Mouse (Mus musculus) neutrophil, adult 5-6 weeks (primary cell): Measurements from ENCODE around the gene Iqcf1. TPM values are rescaled to one million over a fixed set of nuclear protein-coding genes. Genes with fewer than 3 reads are reported as not detected.
"Not testable (repeated sequence)": the region's sequence is repeated elsewhere in the genome, so short reads cannot be mapped to it uniquely, and the experiment has no call there.

Experiments used
- ATAC-seq: fragments of 151-379, 151-347 bp; 2 replicates; pipeline ENCODE4 v1.8.0; 2017; ENCODE audit warnings: mild to moderate bottlenecking, moderate TSS enrichment; ENCODE audit not compliant: insufficient number of reproducible peaks, poor library complexity, low FRiP score, severe bottlenecking; ENCODE audit errors: extremely low read depth
- total RNA-seq: library from RNA; stranded (forward); fragments of 200-1000 nt; gene quantifications from 2 replicates; pipeline ENCODE4 v1.2.3, GENCODE M21; 2017

Gene Iqcf1
- total RNA-seq, 1 experiment from 2014 or later = not detected

DNA sequence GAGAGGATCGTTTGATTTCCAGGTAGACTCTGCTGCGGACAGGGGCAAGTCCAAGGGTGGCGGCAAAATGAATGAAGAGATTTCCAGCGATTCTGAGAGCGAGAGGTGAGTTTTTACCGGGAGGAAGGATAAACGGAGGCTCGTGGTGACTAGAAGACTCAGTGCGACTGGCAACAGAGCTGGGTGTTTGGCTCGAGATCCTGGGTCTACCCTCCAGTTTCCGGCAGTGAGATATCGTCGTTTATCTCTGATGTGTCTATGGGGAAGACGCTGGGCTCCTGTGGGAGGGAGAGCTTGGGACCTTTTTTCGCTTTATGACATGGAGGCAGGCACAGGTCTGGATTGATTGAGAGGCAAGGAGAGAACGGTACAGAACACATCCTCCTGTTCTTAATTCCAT is 22.1 kb upstream of the Iqcf1 start:
- ATAC-seq = no peak

DNA sequence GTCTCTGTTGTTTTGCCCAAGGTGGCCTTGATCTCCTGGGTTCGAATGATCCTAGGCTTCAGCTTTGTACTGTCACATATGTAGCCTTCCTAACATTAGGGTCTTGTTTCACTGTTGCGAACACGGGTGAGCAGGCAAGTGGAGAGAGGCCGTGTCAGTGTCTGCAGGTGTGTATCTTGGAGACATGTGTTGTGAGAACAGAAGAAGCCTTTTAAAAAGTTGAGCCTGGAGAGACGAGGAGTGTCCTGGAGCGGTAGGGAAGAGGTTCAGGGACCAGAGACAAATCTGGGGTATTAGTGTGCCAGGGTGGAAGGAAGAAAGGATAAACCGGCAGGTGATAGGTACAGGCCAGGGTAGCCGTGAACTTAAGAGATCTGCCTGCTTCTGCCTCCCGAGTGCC is 21.7 kb upstream of the Iqcf1 start:
- no peak for ATAC-seq

DNA sequence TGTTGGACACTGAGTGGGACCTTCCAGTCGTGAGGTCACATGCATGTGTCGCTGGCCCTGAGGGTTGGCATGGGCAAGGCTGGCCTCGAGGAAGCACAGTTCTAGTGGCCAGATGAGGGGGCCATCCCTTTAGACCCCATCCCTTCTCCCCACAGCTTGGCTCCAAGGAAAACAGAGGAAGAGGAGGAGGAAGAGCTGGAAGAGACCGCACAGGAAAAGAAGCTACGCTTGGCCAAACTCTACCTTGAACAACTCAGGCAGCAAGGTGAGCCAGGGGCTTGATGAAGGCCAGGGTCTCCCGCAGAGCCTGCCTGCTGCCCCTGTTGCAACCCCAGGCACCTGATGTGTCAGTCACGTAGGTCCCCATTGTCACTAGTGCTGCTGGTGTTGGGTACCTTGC is 19.2 kb upstream of the Iqcf1 start:
- ATAC-seq = no peak

DNA sequence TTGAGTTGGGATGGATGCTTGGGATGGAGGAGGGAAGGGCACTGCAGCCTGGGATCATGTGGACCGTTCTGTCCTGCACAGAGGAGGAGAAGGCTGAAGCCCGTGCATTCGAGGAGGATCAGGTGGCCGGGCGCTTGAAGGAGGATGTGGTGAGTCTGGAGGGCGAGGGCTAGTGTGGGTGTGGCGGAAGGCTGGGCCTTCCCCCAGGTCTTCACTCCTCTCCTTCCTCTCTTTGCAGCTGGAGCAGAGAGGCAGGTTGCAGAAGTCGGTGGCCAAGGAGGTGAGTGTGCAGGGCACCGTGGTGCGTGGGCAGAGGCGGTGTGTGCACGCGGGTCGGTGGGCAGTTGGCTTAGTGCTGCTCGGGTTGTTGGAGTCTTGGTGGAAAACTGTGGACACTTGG is 18.7 kb upstream of the Iqcf1 start:
- ATAC-seq = no peak

DNA sequence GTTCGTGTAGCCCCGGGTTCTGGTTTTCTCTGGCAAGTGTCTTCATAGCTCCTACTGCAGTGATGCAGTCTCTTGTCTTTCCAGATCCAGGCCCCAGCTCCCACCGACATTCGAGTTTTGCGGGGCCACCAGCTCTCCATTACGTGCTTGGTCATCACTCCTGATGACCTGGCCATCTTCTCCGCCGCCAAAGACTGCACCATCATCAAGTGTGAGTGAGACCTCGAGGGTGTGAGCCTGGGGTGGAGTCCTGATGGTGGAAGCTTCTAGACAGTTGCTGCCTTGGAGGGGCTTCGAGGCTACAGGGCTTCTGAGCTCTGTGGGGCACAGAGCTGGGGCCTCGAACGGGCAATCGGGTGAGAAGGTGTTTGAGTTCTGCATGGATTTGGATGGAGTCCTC is 18.1 kb upstream of the Iqcf1 start:
- ATAC-seq = no peak

DNA sequence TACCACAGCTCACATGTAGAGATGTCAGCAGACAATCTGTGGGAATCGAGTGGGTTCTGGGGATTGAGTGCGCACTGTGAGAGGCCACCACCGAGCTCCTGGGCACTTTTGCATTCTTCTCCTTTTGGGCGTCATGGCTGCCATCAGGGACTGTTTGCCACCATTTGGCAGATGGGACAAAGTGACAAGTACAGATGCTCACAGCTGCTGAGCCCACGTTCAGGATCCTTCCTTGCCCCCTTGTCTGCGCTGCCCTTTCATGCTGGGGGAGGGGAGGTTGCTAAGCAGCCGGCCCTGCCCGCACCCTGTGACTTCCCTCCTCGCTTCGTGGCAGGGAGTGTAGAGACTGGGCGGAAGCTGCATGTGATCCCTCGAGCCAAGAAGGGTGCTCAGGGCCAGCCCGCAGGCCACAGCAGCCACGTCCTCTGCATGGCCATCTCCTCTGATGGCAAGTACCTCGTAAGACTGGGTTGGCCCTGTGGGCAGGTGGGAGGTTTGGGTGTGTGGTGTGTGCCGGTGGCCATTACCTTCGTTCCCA is 17.1 kb upstream of the Iqcf1 start:
- no peak for ATAC-seq

DNA sequence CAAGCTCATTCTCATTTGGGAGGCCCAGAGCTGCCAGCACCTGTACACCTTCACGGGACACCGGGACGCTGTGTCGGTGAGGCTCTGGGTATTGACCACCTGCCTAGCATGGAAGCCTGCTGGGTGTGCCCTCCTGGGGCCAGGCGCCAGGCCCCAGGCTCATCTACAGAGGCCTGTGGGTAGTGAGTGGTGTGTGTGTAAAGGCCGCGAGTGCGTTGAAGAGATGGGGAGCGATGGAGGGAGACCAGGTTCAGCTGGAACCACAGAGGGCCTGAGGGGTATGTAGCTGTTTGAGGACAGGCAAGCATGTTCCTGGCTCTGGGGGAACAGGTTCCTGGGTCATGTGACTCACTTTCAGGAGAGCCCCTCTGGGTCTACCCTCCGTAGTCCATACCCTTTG is 16.6 kb upstream of the Iqcf1 start:
- ATAC-seq = no peak

DNA sequence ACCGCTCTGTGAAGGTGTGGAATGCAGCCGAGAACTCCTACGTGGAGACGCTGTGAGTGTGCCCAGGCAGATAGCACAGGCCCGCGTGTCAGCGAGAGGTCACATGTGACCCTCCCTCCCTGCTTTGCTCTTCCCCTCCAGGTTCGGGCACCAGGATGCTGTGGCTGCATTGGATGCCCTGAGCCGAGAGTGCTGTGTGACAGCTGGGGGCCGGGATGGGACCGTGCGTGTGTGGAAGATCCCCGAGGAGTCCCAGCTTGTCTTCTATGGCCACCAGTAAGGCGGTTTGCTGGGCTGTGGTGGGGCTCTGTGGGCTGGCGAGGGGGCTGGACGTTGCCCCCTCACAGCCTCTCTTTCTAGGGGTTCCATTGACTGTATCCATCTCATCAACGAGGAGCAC is 16.2 kb upstream of the Iqcf1 start:
- ATAC-seq = no peak

DNA sequence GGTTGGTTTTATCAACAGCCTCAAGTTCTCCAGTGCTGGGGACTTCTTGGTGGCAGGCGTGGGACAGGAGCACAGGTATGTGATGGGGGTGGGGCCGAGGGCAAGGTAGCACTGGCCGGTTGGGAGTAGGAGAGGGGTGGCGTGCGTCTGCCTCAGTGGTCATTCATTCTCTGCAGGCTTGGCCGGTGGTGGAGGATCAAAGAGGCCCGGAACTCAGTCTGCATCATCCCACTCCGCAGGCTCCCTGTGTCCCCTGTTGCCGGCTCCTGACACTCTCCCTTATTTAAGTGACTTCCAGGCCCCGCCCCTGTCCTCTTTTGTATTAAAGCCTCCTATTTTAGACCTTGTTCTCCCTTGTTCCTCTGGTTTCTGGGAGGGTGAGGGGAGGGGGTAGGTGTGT is 14.7 kb upstream of the Iqcf1 start:
- ATAC-seq = no peak

DNA sequence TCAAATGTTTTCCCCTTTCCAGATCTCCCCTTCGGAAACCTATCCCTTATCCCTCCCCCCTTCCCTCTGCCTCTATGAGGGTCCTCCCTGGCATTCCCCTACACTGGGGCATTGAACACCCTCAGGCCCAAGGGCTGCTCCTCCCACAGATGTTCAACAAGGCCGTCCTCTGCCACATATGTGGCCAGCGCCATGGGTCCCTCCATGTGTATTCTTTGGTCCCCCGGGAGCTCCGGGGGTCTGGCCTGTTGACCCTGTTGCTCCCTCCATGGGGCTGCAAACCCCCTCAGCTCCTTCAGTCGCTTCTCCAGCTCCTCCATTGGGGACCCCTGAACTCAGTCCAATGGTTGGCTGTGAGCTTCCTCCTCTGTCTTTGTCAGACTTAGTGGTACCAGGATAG is 12.2 kb upstream of the Iqcf1 start:
- ATAC-seq = not testable (repeated sequence)

DNA sequence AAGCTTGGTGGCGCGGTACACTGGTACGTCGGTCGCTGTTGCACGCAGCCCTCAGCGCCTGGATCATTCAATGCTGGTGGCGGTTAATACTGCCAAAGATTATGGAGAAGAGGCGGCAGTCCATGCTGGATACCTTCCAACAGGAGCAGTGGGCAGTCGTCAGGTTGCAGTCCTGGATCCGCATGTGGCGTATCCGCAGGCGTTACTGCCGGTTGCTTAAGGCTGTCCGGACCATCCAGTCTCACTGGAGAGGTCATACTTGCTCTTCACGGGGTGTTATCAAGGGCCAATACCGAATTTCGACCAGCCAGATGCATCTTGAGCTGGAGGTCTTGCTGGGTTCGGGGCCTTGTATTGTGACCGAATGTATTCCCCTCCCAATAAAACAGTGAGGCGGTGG is 2.1 kb downstream of the Iqcf1 start:
- no peak for ATAC-seq

DNA sequence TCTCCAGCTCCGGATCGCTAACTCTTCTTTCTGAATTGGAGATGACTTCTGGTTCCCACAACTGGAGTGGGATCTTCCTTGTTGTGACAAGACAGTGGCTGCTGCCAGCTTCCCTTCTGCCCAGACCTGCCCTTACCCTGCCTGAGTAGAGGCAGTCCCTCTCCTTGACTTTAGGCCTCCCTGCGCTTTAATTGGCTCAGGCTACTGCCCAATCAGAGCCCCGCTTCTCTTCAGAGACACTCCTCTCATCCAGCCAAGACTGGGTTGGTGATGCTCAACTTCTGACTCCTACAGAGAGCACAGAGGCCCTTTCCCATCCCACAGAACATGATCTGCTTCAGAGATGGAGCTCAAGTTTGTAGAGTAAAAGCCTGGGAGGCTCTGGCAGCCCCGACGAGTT is 4.5 kb downstream of the Iqcf1 start:
- ATAC-seq = no peak

DNA sequence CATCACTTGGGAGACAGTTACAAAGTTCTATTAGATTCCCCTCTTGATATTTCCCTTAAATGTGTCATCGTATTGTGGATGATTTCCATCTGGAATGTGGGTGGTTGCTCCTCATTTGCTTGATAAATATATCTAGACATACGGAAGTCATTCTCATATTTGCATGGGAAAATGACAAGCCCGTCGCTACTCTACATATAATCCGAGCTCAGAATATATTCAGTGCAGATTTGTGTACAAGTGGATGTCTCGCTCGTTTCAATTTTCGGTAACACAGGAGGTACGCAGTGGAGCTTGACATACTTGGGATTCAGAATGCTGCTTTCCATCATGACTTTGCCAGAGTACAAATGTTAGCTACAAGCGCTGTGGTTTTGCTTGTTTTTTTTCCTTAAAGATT is 9.6 kb downstream of the Iqcf1 start:
- ATAC-seq = no peak

DNA sequence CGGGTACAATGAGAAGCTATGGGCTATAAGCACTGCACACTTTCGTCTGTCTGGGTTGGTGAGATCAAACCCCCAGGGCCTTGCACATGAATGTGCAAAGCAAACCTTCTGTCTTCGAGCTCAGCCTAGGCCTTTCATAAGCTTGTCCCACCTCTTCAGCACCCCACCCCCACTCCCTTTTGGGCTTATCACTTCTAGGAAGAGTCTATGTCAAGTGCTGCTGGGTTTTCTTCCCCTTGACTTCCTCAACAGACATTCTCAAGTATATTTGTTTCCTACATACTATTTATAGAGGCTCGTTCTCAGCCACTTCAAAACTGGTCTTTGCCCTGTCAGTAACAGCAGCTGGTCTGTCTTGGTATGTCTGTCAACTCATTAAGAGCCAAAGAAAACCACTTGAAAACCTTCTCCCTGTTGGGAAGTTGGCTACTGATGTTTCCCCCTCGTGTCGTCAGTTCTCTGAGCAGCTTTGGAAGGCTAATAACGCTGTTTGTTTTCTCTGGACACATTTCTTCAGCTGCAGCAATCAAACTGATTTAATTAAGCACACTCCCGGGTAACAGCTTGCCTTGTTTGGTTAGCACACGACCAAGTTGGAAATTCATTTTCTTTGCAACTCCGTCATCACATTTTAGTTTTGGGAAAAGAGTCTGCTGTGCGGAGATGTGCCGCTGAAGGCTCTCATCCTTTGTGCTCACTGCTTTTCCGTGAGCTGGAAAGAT is 13.1 kb downstream of the Iqcf1 start:
- ATAC-seq = no peak

DNA sequence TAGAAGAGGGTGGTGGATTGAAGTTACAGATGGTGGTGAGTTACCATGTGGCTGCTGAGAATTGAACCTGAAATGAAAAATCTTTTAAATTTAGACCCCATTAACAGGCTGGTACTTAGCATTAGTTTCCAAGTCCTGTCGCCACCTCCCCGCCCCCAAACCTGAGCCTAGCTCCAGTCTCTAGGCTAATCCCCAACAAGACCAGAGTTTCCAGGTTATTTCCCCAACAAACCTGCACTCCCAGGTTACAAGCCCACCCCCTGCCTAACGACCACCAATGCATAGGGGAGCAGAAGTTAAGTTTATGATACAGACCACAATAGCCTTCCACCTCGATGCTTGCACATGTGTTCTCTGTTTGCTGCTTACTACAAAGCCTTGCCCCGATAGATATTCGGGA is 13.8 kb downstream of the Iqcf1 start:
- ATAC-seq = no peak

DNA sequence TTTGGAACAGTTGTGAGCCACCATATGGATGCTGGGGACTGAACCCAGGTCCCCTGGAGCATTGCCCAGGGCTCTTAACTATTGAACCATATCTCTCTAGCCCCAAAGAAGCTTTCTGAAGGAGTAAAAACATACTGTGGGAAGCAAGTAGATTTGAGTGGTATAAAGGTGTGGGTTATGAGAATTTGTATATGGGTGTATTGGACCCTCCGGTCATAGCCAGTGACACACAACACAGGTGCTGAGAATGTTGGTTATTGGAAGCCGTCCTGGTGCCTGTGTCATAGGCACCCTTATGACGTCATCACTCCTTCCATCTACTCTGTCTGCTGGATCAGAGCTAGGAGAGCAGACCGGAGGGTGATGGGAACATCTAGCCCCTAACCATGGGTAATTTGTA is 14.5 kb downstream of the Iqcf1 start, which contains the start of gene Iqcf5:
TSS of gene Iqcf5 (plus strand) at position 301 of the 400 bp plus-strand sequence.
- no peak for ATAC-seq

DNA sequence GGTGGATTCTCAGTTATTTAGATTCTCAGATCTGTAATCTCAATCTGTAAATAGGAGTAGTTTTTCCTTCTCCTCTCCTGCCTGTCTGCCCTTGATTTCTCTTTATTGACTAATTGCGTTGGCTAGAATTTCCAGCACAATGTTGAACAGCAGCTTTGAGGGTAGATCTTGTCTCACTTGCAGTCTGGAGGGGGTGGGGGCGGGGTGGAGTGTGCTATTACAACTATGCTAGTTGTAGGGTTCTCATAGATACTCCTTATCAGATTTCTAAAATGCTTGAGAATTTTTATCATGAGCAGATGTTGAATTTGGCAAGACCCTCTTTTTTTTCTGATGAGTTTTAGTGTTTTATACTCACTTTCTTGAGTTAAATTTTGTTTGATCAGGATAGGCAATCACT is 19.7 kb downstream of the Iqcf1 start:
- no peak for ATAC-seq

DNA sequence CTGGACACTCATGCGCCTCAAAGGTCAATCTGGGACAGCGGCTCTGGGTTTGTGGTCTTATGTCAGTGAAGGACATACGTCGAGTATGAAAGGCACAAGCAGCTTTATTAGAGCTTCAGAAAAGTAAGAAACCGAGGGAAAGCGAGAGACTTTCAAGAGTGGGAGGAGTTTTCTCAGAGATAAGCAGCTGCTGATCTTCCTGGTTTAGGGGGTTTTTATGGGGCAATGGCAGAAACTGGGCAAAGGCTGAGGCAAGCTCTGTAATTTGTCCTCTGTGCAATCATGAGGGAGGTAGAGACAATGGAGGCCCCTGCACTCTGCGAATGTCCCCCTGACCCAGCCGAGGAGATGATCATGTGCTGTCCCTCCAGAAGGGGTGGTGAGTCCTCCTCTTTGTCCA is 20.1 kb downstream of the Iqcf1 start:
- ATAC-seq = no peak

DNA sequence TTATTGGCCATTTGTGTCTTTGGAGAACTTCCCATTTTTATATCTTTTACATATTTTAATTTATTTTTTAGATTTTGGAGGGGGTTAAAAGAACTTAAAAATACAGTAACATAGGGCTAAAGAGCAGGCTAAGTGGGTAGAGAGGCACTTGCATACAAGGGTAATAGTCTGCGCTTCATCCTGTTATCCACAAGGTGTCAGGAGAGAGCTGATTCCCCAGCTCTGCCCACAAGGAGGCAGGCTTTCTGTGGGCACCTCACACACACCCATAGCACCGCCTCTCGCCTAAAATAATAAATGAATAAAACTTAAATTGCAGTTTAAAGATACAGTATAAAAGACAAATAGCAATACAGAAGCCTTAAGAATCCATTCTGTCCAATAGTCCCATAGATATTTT is 32.1 kb downstream of the Iqcf1 start:
- ATAC-seq = peak; percentile 64; the same call in 1 of the 2 replicates

DNA sequence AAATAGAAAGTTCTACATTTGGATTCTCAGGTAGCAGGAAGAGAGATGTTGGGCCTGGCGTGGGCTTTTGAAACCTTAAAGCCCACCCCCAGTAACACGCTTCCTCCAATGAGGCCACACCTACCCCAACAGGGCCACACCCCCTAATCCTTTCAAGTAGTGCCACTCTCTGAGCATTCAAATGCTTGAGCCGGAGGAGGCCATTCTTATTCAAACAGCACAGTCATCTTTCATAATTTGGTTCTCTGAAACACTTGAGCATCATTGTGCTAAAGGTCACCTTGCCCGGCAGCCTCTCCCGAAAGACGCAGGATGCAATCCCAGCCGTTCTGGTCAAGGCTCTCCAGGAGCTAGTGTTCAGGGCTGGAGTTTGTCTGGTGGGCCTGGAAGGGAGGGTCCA is 34.5 kb downstream of the Iqcf1 start:
- ATAC-seq = no peak

DNA sequence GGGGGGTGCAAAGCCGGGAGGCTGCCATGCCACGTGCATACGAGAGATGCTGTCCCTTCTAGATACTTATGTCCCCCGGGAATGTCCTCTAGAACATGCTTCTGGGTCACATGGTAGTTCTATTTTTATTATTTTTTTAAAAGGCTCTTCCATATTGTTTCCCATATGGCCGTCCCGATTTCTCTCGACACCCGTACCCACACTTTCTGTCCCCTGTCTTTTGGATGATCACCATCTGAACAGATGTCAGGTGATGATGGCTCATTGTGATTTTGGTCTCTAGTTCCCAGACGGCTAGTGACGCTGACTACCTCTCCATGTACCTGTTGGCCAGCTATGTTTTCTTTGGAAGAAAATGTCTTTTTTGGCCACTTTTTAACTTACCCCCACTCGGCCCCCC is 35.2 kb downstream of the Iqcf1 start:
- no peak for ATAC-seq
